Mouse (Mus musculus): Measurements from ENCODE around the gene Fam102b.

GRCm38 (mm10) chr3:108939573-108939972 is 87.8 kb downstream of the Fam102b start, which contains the start of gene Henmt1:
- TF ChIP-seq CTCF (IDR thresholded peaks at IDR 0.05; ENCODE audit: extremely low read depth, insufficient read depth, insufficient read length, insufficient replicate concordance) (no peak), POLR2A (IDR thresholded peaks at IDR 0.05; ENCODE audit: low read depth, low read length) (no peak)
